Mouse (Mus musculus) liver, adult 2 months (tissue): ENCODE data around the gene Gnai2.

Source experiments
- CTCF ChIP-seq: fragments of 200-500 bp; IDR thresholded peaks from 2 replicates; pipeline ENCODE4 v1.5.1; 2011; ENCODE audit warnings: low read depth, low read length, control low read depth
- POLR2A ChIP-seq: fragments of 200-500 bp; IDR thresholded peaks from 2 replicates; pipeline ENCODE4 v1.6.1; 2011; ENCODE audit warnings: low read length, control low read depth; ENCODE audit not compliant: insufficient read depth; ENCODE audit errors: extremely low read depth

GRCm38 (mm10) chr9:107599842-107600241 is 35.3 kb downstream of the Gnai2 start:
- TF ChIP-seq CTCF (no peak), POLR2A (no peak)
